Mouse (Mus musculus): ENCODE data around the gene Sdhb. TPM values are rescaled to one million over a fixed set of nuclear protein-coding genes. Genes with fewer than 3 reads are reported as not detected.

The Sdhb gene
- total RNA-seq, 2 experiments from 2014 or later: 20.5 to 46.7 TPM

- no peak for ATAC-seq (replicated peaks; ENCODE audit: low FRiP score, poor library complexity, severe bottlenecking)
Observed at GRCm38 (mm10) chr4:141010526-141010925, 49.5 kb downstream of the Sdhb start.

GRCm38 (mm10) chr4:141010941-141011429 lies 50.0 kb downstream of the Sdhb start:
- ATAC-seq (replicated peaks; ENCODE audit: low FRiP score, poor library complexity, severe bottlenecking): no peak

- no peak for ATAC-seq (replicated peaks; ENCODE audit: low FRiP score, poor library complexity, severe bottlenecking)
Observed at GRCm38 (mm10) chr4:141011556-141012328, 50.7 kb downstream of the Sdhb start.

GRCm38 (mm10) chr4:141012558-141012957 lies 51.6 kb downstream of the Sdhb start:
- ATAC-seq (replicated peaks; ENCODE audit: low FRiP score, poor library complexity, severe bottlenecking): no peak

- ATAC-seq (replicated peaks; ENCODE audit: low FRiP score, poor library complexity, severe bottlenecking): no peak
Observed at GRCm38 (mm10) chr4:141014114-141014513, 53.1 kb downstream of the Sdhb start.

- no peak for ATAC-seq (replicated peaks; ENCODE audit: low FRiP score, poor library complexity, severe bottlenecking)
Observed at GRCm38 (mm10) chr4:141014856-141015255, 53.9 kb downstream of the Sdhb start.

- no peak for ATAC-seq (replicated peaks; ENCODE audit: low FRiP score, poor library complexity, severe bottlenecking)
Observed at GRCm38 (mm10) chr4:141015356-141015755, 54.4 kb downstream of the Sdhb start.

GRCm38 (mm10) chr4:141016311-141016710 lies 55.3 kb downstream of the Sdhb start:
- ATAC-seq (replicated peaks; ENCODE audit: low FRiP score, poor library complexity, severe bottlenecking): no peak

GRCm38 (mm10) chr4:141017657-141018436 lies 56.8 kb downstream of the Sdhb start:
- ATAC-seq (replicated peaks; ENCODE audit: low FRiP score, poor library complexity, severe bottlenecking): no peak

GRCm38 (mm10) chr4:141020220-141020619 lies 59.2 kb downstream of the Sdhb start:
- no peak for ATAC-seq (replicated peaks; ENCODE audit: low FRiP score, poor library complexity, severe bottlenecking)

- no peak for ATAC-seq (replicated peaks; ENCODE audit: low FRiP score, poor library complexity, severe bottlenecking)
Observed at GRCm38 (mm10) chr4:141020811-141021613, 60.0 kb downstream of the Sdhb start.

- ATAC-seq (replicated peaks; ENCODE audit: low FRiP score, poor library complexity, severe bottlenecking): no peak
Observed at GRCm38 (mm10) chr4:141021614-141021929, 60.6 kb downstream of the Sdhb start.

- no peak for ATAC-seq (replicated peaks; ENCODE audit: low FRiP score, poor library complexity, severe bottlenecking)
Observed at GRCm38 (mm10) chr4:141024052-141024451, 63.0 kb downstream of the Sdhb start.

- no peak for ATAC-seq (replicated peaks; ENCODE audit: low FRiP score, poor library complexity, severe bottlenecking)
Observed at GRCm38 (mm10) chr4:141024992-141025391, 64.0 kb downstream of the Sdhb start.

Other genes starting within 250 kb of the Sdhb start
- not detected in 2 replicates for gene Padi6, start 218.6 kb upstream of the Sdhb start, total RNA-seq (2015; ENCODE audit: low replicate concordance)
- not detected in 2 replicates for gene Padi6, start 218.6 kb upstream of the Sdhb start, total RNA-seq (2017; ENCODE audit: low replicate concordance)
- gene Padi4, start 187.0 kb upstream of the Sdhb start, total RNA-seq (2015; ENCODE audit: low replicate concordance): 17.6 and 18.6 TPM in 2 replicates
- gene Padi4, start 187.0 kb upstream of the Sdhb start, total RNA-seq (2017; ENCODE audit: low replicate concordance): 11.6 and 13.5 TPM in 2 replicates
- gene Padi3, start 150.6 kb upstream of the Sdhb start, total RNA-seq (2015; ENCODE audit: low replicate concordance): not detected in 2 replicates
- not detected in 2 replicates for gene Padi3, start 150.6 kb upstream of the Sdhb start, total RNA-seq (2017; ENCODE audit: low replicate concordance)
- gene Padi1, start 115.4 kb upstream of the Sdhb start, total RNA-seq (2015; ENCODE audit: low replicate concordance): not detected in 2 replicates
- not detected in 2 replicates for gene Padi1, start 115.4 kb upstream of the Sdhb start, total RNA-seq (2017; ENCODE audit: low replicate concordance)
- gene Padi2, start 54.9 kb upstream of the Sdhb start, total RNA-seq (2015; ENCODE audit: low replicate concordance): 5.4 and 7.1 TPM in 2 replicates
- gene Padi2, start 54.9 kb upstream of the Sdhb start, total RNA-seq (2017; ENCODE audit: low replicate concordance): 5.0 and 5.1 TPM in 2 replicates
- gene Atp13a2, start 25.7 kb downstream of the Sdhb start, total RNA-seq (2015; ENCODE audit: low replicate concordance): 6.7 and 10.0 TPM in 2 replicates
- gene Atp13a2, start 25.7 kb downstream of the Sdhb start, total RNA-seq (2017; ENCODE audit: low replicate concordance): 4.9 and 5.9 TPM in 2 replicates
- not detected in 2 replicates for gene Mfap2, start 49.2 kb downstream of the Sdhb start, total RNA-seq (2015; ENCODE audit: low replicate concordance)
- not detected in 2 replicates for gene Mfap2, start 49.2 kb downstream of the Sdhb start, total RNA-seq (2017; ENCODE audit: low replicate concordance)
- not detected in 2 replicates for gene Crocc, start 99.3 kb downstream of the Sdhb start, total RNA-seq (2015; ENCODE audit: low replicate concordance)
- 0.34 and 4.9 TPM in 2 replicates for gene Crocc, start 99.3 kb downstream of the Sdhb start, total RNA-seq (2017; ENCODE audit: low replicate concordance)
- gene Necap2, start 117.2 kb downstream of the Sdhb start, total RNA-seq (2015; ENCODE audit: low replicate concordance): 41.0 and 58.6 TPM in 2 replicates
- gene Necap2, start 117.2 kb downstream of the Sdhb start, total RNA-seq (2017; ENCODE audit: low replicate concordance): 68.0 and 75.4 TPM in 2 replicates
- gene Spata21, start 127.1 kb downstream of the Sdhb start, total RNA-seq (2015; ENCODE audit: low replicate concordance): not detected in 2 replicates
- gene Spata21, start 127.1 kb downstream of the Sdhb start, total RNA-seq (2017; ENCODE audit: low replicate concordance): not detected in 2 replicates
- 12.1 and 19.0 TPM in 2 replicates for gene Szrd1, start 178.6 kb downstream of the Sdhb start, total RNA-seq (2015; ENCODE audit: low replicate concordance)
- gene Szrd1, start 178.6 kb downstream of the Sdhb start, total RNA-seq (2017; ENCODE audit: low replicate concordance): 11.8 and 17.4 TPM in 2 replicates
- 43.2 and 49.3 TPM in 2 replicates for gene Fbxo42, start 186.7 kb downstream of the Sdhb start, total RNA-seq (2015; ENCODE audit: low replicate concordance)
- gene Fbxo42, start 186.7 kb downstream of the Sdhb start, total RNA-seq (2017; ENCODE audit: low replicate concordance): 54.4 and 64.7 TPM in 2 replicates

Data from erythroblast, adult 5-6 weeks (primary cell).